Mouse (Mus musculus) liver, postnatal 0 days (tissue): Measurements from ENCODE around the gene Xpo6. TPM values are rescaled to one million over a fixed set of nuclear protein-coding genes. Genes with fewer than 3 reads are reported as not detected.
A peak's percentile ranks its signal among the peaks of the same experiment; 100 is the strongest.

Experiments
- ATAC-seq: fragments of 200-750 bp; cut with Nextera tagmentation; 2 replicates; pipeline ENCODE4 v1.8.0; 2017; ENCODE audit warnings: mild to moderate bottlenecking, moderate library complexity
- DNase-seq: peaks from one replicate; pipeline ENCODE4 v3.0.0-alpha.2; 2016
- H3K27ac ChIP-seq: fragments of 300-500 bp; sonication (generic); 2 replicates; pipeline ENCODE4 v1.5.1; 2014; ENCODE audit warnings: antibody characterized with exemption, moderate library complexity, mild to moderate bottlenecking, low read depth
- H3K27me3 ChIP-seq: fragments of 300-500 bp; sonication (generic); 2 replicates; pipeline ENCODE4 v1.6.1; 2014; ENCODE audit warnings: low read length, control low read depth, mixed read lengths; ENCODE audit not compliant: insufficient read depth
- H3K36me3 ChIP-seq: fragments of 300-500 bp; sonication (generic); replicated peaks from 2 replicates; pipeline ENCODE4 v1.6.1; 2014; ENCODE audit warnings: mild to moderate bottlenecking, control low read depth, low read length, moderate library complexity, mixed read lengths; ENCODE audit not compliant: insufficient read depth
- H3K4me1 ChIP-seq: fragments of 300-500 bp; sonication (generic); 2 replicates; pipeline ENCODE4 v1.6.1; 2014; ENCODE audit warnings: antibody characterized with exemption, mild to moderate bottlenecking, control low read depth; ENCODE audit not compliant: insufficient read depth
- H3K4me2 ChIP-seq: fragments of 300-500 bp; sonication (generic); 2 replicates; pipeline ENCODE4 v1.6.1; 2014; ENCODE audit warnings: low read depth, mild to moderate bottlenecking, low read length, moderate library complexity, mixed read lengths
- H3K4me3 ChIP-seq: fragments of 300-500 bp; sonication (generic); 2 replicates; pipeline ENCODE4 v1.5.1; 2014; ENCODE audit warnings: low read depth, low read length
- H3K9ac ChIP-seq: fragments of 300-500 bp; sonication (generic); replicated peaks from 2 replicates; pipeline ENCODE4 v1.6.1; 2014; ENCODE audit warnings: mild to moderate bottlenecking, moderate library complexity
- H3K9me3 ChIP-seq: fragments of 300-500 bp; sonication (generic); 2 replicates; pipeline ENCODE4 v1.6.1; 2016; ENCODE audit warnings: mild to moderate bottlenecking, control low read depth, low read length, mixed read lengths
- CTCF ChIP-seq: sonication (generic); IDR thresholded peaks from 2 replicates; pipeline ENCODE4 v1.5.1; 2016; ENCODE audit warnings: antibody characterized with exemption, low read depth
- EP300 ChIP-seq: IDR thresholded peaks from 2 replicates; pipeline ENCODE4 v1.6.1; 2016; ENCODE audit warnings: antibody characterized with exemption, low read depth, mild to moderate bottlenecking
- WGBS: fragments of 180-500 bp; shearing (Covaris S2); extraction: QIAGEN DNeasy Blood & Tissue Kit; methylation state at CpG from one replicate; pipeline ENCODE4 v1.1.7; 2014; ENCODE audit not compliant: insufficient replicate concordance; 5-methylcytosine and 5-hydroxymethylcytosine counted together
- polyA plus RNA-seq: library from polyadenylated mRNA; unstranded; fragments of >200 nt; fragmentation: Nextera tagmentation; extraction: Ambion mirVana; gene quantifications from 2 replicates; pipeline ENCODE4 v1.2.1, GENCODE M21; 2015

Xpo6 gene
- polyA plus RNA-seq, 1 experiment from 2014 or later, result 12.7 TPM

DNA sequence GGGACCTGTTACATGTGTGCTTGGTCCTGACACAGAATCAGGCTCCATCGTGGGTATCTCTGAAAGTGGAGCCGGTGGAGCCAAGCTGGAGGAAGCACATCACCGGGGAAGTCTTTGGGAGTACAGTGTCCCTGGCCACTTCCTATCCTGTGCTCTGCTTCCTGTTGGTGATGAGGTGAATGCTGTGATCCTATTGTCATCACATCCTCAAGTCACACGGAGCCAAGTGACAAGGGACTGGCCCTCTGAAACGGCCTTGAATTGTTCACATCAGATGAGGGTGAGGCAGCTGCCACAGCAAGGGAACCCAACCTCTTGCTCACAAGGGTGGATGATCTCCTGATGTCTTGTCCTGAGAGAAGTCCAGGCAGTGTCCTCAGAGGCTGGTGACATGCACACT lies 103.7 kb downstream of the Xpo6 start:
- Histone ChIP-seq H3K4me2 (no peak overlapping the region), H3K27ac (peak overlapping the region; percentile 22; the same call in 1 of the 2 replicates), H3K4me3 (no peak overlapping the region), H3K4me1 (no peaks in the 10 kb centered on the region), H3K27me3 (no peaks in the 10 kb centered on the region), H3K9ac (no peak overlapping the region), H3K36me3 (peaks cover 15% of the 10 kb centered on the region), H3K9me3 (no peaks in the 10 kb centered on the region)
- TF ChIP-seq EP300 (no peak), CTCF (no peak)
- ATAC-seq, result peak; percentile 44
- DNase-seq, result no peak
- WGBS, result 58% methylated on average over 5 of the region's 5 CpGs

GRCm38 (mm10) chr7:126094738-126095137 lies 105.6 kb downstream of the Xpo6 start:
- ATAC-seq, result no peak
- DNase-seq, result no peak
- no peak overlapping the region for H3K9ac ChIP-seq
- no peak overlapping the region for H3K27ac ChIP-seq
- H3K9me3 ChIP-seq, result no peaks in the 10 kb centered on the region; the same call in 1 of the 2 replicates
- no peak for TF ChIP-seq CTCF
- no peak for TF ChIP-seq EP300
- H3K4me1 ChIP-seq, result no peaks in the 10 kb centered on the region
- H3K4me3 ChIP-seq, result no peak overlapping the region
- no peak overlapping the region for H3K4me2 ChIP-seq
- H3K36me3 ChIP-seq, result no peaks in the 10 kb centered on the region
- H3K27me3 ChIP-seq, result no peaks in the 10 kb centered on the region
- 77% methylated on average over 5 of the region's 5 CpGs for WGBS

DNA sequence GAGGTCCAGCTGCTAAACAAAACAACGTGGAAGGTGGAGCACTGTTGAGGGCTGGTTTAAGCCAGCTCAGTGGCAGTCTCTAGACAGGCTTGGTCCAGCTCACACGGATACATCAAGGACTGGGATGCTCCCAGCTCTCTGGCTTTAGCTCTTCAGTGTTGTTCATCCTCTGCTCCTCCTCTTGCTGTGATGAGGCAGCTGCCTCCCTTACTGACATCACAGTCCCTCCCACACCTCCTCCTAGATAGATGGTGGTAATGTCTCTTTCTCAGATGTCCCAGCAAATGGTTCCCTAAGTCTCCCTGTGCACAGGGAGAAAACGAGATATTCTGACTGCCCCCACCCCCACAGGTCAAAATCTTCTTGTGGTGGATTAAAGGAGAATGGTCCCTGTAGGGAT lies 107.1 kb downstream of the Xpo6 start:
- H3K9ac ChIP-seq, result no peak overlapping the region

DNA sequence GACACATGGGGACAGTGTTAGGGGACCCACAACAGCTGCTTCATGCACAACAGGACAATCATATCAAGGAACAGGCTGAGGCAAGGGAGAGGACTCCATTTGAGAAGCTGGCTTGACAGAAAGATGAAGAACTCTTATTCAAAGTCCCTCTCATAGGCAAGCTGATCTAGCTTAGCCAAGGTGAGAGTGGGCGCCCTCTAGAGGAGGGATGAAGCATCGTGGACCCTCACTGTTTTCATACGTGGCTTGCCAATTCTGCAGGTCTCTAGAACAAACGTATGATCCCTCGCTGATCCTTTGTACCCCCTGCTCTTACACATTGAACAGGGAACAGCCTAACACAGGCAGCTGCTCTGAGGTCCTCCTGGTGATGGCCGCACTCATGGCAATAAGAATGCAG lies 110.5 kb downstream of the Xpo6 start:
- H3K9ac ChIP-seq, result no peak overlapping the region
- H3K4me3 ChIP-seq, result no peak overlapping the region
- no peak for ATAC-seq
- peak; percentile 53 for DNase-seq
- no peaks in the 10 kb centered on the region for H3K36me3 ChIP-seq
- 15% methylated on average over 6 of the region's 6 CpGs for WGBS
- TF ChIP-seq EP300 (no peak), CTCF (peak; percentile 86)
- no peaks in the 10 kb centered on the region for H3K27me3 ChIP-seq
- H3K9me3 ChIP-seq, result no peaks in the 10 kb centered on the region; the same call in 1 of the 2 replicates
- H3K27ac ChIP-seq, result no peak overlapping the region
- H3K4me2 ChIP-seq, result no peak overlapping the region
- H3K4me1 ChIP-seq, result no peaks in the 10 kb centered on the region

More for the DNA sequence above, 107.1 kb downstream of the Xpo6 start:
- H3K4me2 ChIP-seq, result no peak overlapping the region
- TF ChIP-seq CTCF, result no peak
- TF ChIP-seq EP300, result no peak
- H3K27ac ChIP-seq, result no peak overlapping the region
- H3K27me3 ChIP-seq, result no peaks in the 10 kb centered on the region
- H3K4me3 ChIP-seq, result no peak overlapping the region
- H3K36me3 ChIP-seq, result no peaks in the 10 kb centered on the region
- WGBS, result 36% methylated on average over 3 of the region's 3 CpGs
- H3K9me3 ChIP-seq, result no peaks in the 10 kb centered on the region; the same call in 1 of the 2 replicates
- no peak for DNase-seq
- H3K4me1 ChIP-seq, result no peaks in the 10 kb centered on the region
- ATAC-seq, result no peak

DNA sequence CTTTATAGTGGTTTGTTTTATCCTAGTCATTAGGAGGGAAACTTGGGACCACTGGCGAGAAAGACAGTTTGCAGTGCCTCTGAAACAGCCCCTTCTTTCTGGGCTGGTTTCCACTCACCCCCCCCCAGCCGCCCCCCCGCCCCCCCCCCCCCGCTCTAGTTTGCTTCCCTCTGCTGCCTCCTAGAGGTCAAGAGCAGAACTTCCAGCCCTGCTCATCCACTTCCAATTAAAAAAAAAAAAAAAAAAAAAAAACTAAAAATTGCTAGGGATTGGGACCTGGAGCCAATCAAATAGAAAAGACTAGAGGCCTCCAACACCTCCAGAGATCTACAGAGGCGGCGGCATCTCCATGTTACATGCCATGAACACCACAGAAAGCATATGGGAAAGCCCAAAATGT lies 112.1 kb downstream of the Xpo6 start:
- H3K4me3 ChIP-seq, result no peak overlapping the region
- TF ChIP-seq CTCF (peak; percentile 34), EP300 (no peak)

DNA sequence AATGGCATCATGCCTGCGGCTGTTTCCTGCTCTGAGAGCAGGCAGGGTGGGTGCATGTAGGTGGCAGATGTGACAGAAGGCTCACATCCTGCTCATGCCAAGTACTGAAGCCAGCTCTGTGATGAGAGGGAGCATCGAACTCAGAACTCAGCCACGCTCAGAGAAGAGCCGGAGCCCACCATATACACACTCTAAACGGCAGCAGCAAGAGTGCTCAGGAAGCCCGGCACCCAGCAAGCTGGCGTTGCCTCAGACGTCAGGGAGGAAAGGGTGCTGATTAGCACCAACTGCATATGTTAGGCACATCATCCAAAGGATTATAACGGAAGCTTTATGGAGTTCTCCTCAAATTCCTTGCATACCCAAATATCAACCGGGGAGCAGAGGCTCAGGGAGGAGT lies 112.7 kb downstream of the Xpo6 start:
- ATAC-seq, result no peak
- no peaks in the 10 kb centered on the region for H3K36me3 ChIP-seq
- peaks cover 20% of the 10 kb centered on the region for H3K27me3 ChIP-seq
- no peak overlapping the region for H3K27ac ChIP-seq
- no peak overlapping the region for H3K9ac ChIP-seq
- no peak for DNase-seq
- no peaks in the 10 kb centered on the region for H3K4me1 ChIP-seq
- H3K4me2 ChIP-seq, result no peak overlapping the region
- H3K4me3 ChIP-seq, result no peak overlapping the region
- WGBS, result 65% methylated on average over 10 of the region's 10 CpGs
- H3K9me3 ChIP-seq, result no peaks in the 10 kb centered on the region; the same call in 1 of the 2 replicates
- TF ChIP-seq CTCF (no peak), EP300 (no peak)

More for the DNA sequence above, 112.1 kb downstream of the Xpo6 start:
- peak; percentile 40 for DNase-seq
- H3K36me3 ChIP-seq, result no peaks in the 10 kb centered on the region
- no peaks in the 10 kb centered on the region for H3K4me1 ChIP-seq
- H3K9ac ChIP-seq, result no peak overlapping the region
- WGBS, result 25% methylated on average over 3 of the region's 6 CpGs
- no peaks in the 10 kb centered on the region; the same call in 1 of the 2 replicates for H3K9me3 ChIP-seq
- no peak for ATAC-seq
- H3K27me3 ChIP-seq, result peaks cover 15% of the 10 kb centered on the region
- H3K4me2 ChIP-seq, result no peak overlapping the region
- no peak overlapping the region for H3K27ac ChIP-seq

- no peak for DNase-seq
- H3K27me3 ChIP-seq, result peaks cover 32% of the 10 kb centered on the region
- no peak for ATAC-seq
- TF ChIP-seq EP300 (no peak), CTCF (no peak)
- H3K9ac ChIP-seq, result no peak overlapping the region
- no peaks in the 10 kb centered on the region; the same call in 1 of the 2 replicates for H3K9me3 ChIP-seq
- no peak overlapping the region for H3K4me3 ChIP-seq
- H3K4me2 ChIP-seq, result no peak overlapping the region
- no peaks in the 10 kb centered on the region for H3K36me3 ChIP-seq
- no peak overlapping the region for H3K27ac ChIP-seq
- 31% methylated on average over 6 of the region's 6 CpGs for WGBS
- no peaks in the 10 kb centered on the region for H3K4me1 ChIP-seq
These were observed 114.0 kb downstream of the Xpo6 start for GRCm38 (mm10) chr7:126086321-126086741.
